Mouse (Mus musculus) A20 (cell line): Measurements from ENCODE around the gene Slc35b2.

Experiments used
- DNase-seq: peaks from one replicate; pipeline ENCODE4 v3.0.0-alpha.2; 2011; ENCODE audit warnings: low read depth, low spot score

The Slc35b2 gene

DNA sequence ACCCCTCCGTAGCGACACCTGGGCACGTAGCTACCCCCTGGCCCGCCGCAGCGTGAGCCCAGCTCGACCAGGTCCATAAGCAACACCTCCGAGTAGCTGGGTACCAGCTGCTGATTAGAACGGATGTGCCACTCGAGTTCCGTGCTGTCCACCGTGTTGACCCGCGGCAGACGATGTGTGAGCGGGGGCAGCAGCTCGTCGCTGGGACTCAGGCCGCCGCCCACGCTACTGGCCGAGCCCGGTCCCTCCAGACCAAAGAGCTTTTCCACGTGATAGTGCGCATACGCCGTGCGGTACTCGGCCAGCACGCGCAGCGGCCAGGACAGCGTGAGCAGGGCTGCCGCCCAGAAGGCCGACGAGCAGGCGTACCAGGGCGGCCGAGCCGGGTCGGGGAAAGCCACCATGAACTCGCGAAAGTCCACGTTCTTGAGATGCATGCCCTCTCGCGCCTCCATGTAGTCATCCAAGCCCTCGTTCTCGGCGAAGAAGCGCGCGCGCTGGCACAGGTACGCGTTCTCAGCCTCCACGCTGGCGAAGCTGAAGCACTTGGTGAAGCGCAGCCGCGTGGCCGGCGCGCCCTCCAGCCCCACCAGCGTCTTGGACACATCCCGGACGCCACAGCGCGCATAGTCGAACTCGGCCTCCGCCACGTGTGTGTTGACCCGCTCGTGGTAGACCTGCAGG, 18.3 kb upstream of the Slc35b2 start:
- no peak for DNase-seq

GRCm38 (mm10) chr17:45546941-45547340, 16.7 kb upstream of the Slc35b2 start:
- no peak for DNase-seq

DNA sequence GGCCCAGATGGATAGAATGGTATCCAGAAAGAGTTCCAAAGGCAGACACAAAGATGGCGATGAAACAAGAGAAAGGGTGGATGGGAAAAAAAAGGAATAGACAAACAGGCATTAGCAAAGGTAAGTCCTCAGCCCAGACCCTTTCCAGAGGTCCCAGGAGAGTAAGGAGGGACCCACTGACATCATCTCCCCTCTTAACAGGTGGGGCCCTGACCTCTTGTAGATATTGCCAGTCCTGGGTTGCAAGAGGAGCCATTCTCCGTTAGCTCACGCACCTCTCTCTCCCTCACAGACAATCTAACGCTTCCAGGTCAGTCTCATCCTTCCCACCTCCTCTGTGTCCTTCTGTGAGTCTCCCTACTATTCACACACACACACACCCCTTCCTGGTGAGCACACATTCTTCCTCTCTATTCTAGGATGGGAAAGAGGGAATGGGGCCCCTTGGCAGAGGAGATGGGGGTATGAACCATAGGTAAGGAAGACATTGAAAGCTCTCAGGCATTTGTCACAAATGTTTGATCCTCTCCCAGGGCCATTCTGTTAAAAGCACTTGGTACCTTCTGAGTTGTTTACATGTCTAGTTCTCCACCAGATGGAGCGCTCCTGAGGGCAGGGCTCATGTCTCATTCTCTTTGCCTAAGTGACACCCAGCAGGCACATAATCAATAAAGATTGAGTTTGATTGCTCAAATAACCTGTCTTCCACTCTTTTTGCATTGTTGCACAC, 16.0 kb upstream of the Slc35b2 start:
- DNase-seq, result no peak

DNA sequence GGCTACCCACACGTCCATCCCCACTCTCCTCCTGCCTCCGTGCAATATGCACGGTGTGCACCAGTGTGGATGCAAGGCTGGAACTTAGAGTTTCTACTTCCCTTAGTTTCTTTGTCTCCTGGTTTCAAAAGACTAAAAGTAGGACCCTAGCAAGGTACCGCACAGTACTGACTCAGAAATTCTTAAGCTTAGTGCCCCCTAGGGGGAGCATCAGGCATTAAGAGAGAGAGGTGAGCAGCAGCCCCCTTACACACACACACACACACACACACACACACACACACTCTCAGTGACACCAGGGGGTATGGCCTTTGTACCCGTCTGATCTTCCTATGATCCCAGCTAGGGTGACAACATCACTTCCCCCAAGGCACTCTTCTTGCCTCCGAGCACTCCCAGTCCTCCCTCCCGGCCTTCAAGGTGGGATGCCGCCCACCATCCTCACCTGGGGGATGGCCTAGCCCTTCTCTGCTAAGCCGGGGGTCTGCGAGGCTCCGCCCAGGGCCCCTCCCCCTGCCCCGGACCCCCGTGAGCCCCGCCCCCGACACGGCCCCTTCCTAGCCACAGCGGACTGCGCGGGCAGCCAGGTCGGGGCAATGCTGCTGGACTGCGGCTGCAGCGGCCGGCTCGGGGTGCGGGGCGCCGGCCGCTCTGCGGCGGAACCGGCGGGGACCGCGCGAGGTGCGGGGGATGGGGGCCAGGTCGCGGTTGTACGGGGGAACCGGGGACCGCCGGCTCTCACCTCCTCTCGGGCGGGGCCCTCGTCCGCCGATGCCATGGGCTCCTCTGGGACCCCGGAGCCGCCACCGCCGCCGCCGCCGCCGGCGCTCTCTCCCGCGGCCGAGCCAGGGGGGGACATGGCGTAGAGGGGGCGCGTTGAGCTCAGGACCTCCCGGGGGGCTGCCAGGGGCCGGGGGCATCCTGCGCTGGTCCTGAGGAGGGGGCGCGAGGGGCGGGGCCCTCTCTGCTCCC, 14.8 kb upstream of the Slc35b2 start:
- DNase-seq, result no peak

- DNase-seq, result no peak
These were observed 14.0 kb upstream of the Slc35b2 start, which contains the start of gene Tmem151b for GRCm38 (mm10) chr17:45549617-45550181. Gene Tmem151b (minus strand): TSS chr17:45549677.

DNA sequence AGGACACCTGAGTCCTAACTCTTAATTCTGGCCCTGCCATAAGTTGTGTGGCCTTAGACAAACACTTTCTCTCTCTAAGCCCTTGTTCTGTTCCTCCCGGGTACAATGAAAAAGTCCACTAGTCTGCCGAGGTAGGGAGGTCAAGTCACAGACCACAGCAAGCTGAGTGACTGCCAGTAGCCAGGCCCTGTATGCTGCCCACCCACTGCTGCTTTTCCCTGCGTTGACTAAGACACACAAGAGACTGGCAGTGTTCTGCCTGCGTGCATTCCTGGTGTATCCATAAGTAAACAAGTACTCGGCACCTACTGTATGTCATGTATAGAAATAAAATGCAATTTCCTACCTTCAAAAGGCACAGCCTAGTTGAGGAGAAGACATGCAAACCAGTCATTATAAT, 13.4 kb upstream of the Slc35b2 start:
- DNase-seq, result no peak

GRCm38 (mm10) chr17:45551249-45551796, 12.4 kb upstream of the Slc35b2 start:
- DNase-seq, result no peak

GRCm38 (mm10) chr17:45551816-45552451, 11.7 kb upstream of the Slc35b2 start:
- DNase-seq, result peak; percentile 82

GRCm38 (mm10) chr17:45553065-45553464, 10.6 kb upstream of the Slc35b2 start:
- no peak for DNase-seq

GRCm38 (mm10) chr17:45554420-45554819, 9.3 kb upstream of the Slc35b2 start:
- DNase-seq, result peak; percentile 51

- peak; percentile 96 for DNase-seq
These were observed 8.1 kb upstream of the Slc35b2 start, which contains the start of gene Nfkbie for GRCm38 (mm10) chr17:45555452-45556106. Gene Nfkbie (plus strand): TSS chr17:45555703.

- peak; percentile 73 for DNase-seq
These were observed 7.6 kb upstream of the Slc35b2 start for GRCm38 (mm10) chr17:45556107-45556489.

- DNase-seq, result peak; percentile 84
These were observed 7.0 kb upstream of the Slc35b2 start for GRCm38 (mm10) chr17:45556514-45557245.

- DNase-seq, result peak; percentile 86
These were observed 6.3 kb upstream of the Slc35b2 start for GRCm38 (mm10) chr17:45557246-45557824.

- peak; percentile 88 for DNase-seq
These were observed 5.4 kb upstream of the Slc35b2 start for GRCm38 (mm10) chr17:45557998-45558862.

- DNase-seq, result no peak
These were observed 3.7 kb upstream of the Slc35b2 start for GRCm38 (mm10) chr17:45559732-45560525.

GRCm38 (mm10) chr17:45563216-45563615, 458 bp upstream of the Slc35b2 start:
- peak; percentile 77 for DNase-seq
